Mouse (Mus musculus): Measurements from ENCODE around the gene Chst3. TPM values are rescaled to one million over a fixed set of nuclear protein-coding genes. Genes with fewer than 3 reads are reported as not detected.
"Not testable (repeated sequence)": the region's sequence is repeated elsewhere in the genome, so short reads cannot be mapped to it uniquely, and the experiment has no call there.

The Chst3 gene
- polyA plus RNA-seq, 1 experiment from 2014 or later, result 0.27 TPM

GRCm38 (mm10) chr10:60243941-60244340 is 24.9 kb upstream of the Chst3 start:
- Histone ChIP-seq H3K4me1 (ENCODE audit: control insufficient read depth, low read depth, low read length) (no peaks in the 10 kb centered on the region), H3K4me2 (ENCODE audit: low read depth, low read length) (no peak overlapping the region), H3K27ac (ENCODE audit: low read length) (no peak overlapping the region), H3K4me3 (ENCODE audit: low read depth, low read length) (no peak overlapping the region), H3K27me3 (ENCODE audit: control insufficient read depth, insufficient read depth, low read depth, low read length) (no peaks in the 10 kb centered on the region), H3K36me3 (ENCODE audit: control insufficient read depth, insufficient read depth) (no peaks in the 10 kb centered on the region), H3K9me3 (replicated peaks; ENCODE audit: control insufficient read depth, low read length) (no peaks in the 10 kb centered on the region), H3K9ac (ENCODE audit: low read depth, low read length) (no peak overlapping the region)
- no peak for ATAC-seq (ENCODE audit: low read depth)
- WGBS (ENCODE audit: insufficient replicate concordance), result 71% methylated on average over 5 of the region's 5 CpGs

- no peaks in the 10 kb centered on the region for H3K36me3 ChIP-seq (ENCODE audit: control insufficient read depth, insufficient read depth)
- no peaks in the 10 kb centered on the region for H3K9me3 ChIP-seq (replicated peaks; ENCODE audit: control insufficient read depth, low read length)
- ATAC-seq (ENCODE audit: low read depth), result no peak
- no peak overlapping the region for H3K27ac ChIP-seq (ENCODE audit: low read length)
- no peak overlapping the region for H3K9ac ChIP-seq (ENCODE audit: low read depth, low read length)
- no peaks in the 10 kb centered on the region for H3K27me3 ChIP-seq (ENCODE audit: control insufficient read depth, insufficient read depth, low read depth, low read length)
- no peak overlapping the region for H3K4me2 ChIP-seq (ENCODE audit: low read depth, low read length)
- 69% methylated on average over 6 of the region's 6 CpGs for WGBS (ENCODE audit: insufficient replicate concordance)
- H3K4me1 ChIP-seq (ENCODE audit: control insufficient read depth, low read depth, low read length), result no peaks in the 10 kb centered on the region
- H3K4me3 ChIP-seq (ENCODE audit: low read depth, low read length), result no peak overlapping the region
Observed at GRCm38 (mm10) chr10:60240416-60240815, 21.4 kb upstream of the Chst3 start.

GRCm38 (mm10) chr10:60237475-60238154 is 18.6 kb upstream of the Chst3 start:
- WGBS (ENCODE audit: insufficient replicate concordance), result 55% methylated on average over 10 of the region's 10 CpGs
- Histone ChIP-seq H3K9ac (ENCODE audit: low read depth, low read length) (no peak overlapping the region), H3K4me3 (ENCODE audit: low read depth, low read length) (no peak overlapping the region), H3K4me1 (ENCODE audit: control insufficient read depth, low read depth, low read length) (no peaks in the 10 kb centered on the region), H3K36me3 (ENCODE audit: control insufficient read depth, insufficient read depth) (no peaks in the 10 kb centered on the region), H3K27me3 (ENCODE audit: control insufficient read depth, insufficient read depth, low read depth, low read length) (no peaks in the 10 kb centered on the region), H3K4me2 (ENCODE audit: low read depth, low read length) (no peak overlapping the region), H3K27ac (ENCODE audit: low read length) (no peak overlapping the region), H3K9me3 (replicated peaks; ENCODE audit: control insufficient read depth, low read length) (no peaks in the 10 kb centered on the region)
- no peak for ATAC-seq (ENCODE audit: low read depth)

- not testable (repeated sequence) for H3K27me3 ChIP-seq (ENCODE audit: control insufficient read depth, insufficient read depth, low read depth, low read length); H3K27ac ChIP-seq (ENCODE audit: low read length); ATAC-seq (ENCODE audit: low read depth); H3K4me3 ChIP-seq (ENCODE audit: low read depth, low read length); H3K4me1 ChIP-seq (ENCODE audit: control insufficient read depth, low read depth, low read length); H3K9ac ChIP-seq (ENCODE audit: low read depth, low read length); H3K4me2 ChIP-seq (ENCODE audit: low read depth, low read length); H3K36me3 ChIP-seq (ENCODE audit: control insufficient read depth, insufficient read depth); H3K9me3 ChIP-seq (replicated peaks; ENCODE audit: control insufficient read depth, low read length)
- WGBS (ENCODE audit: insufficient replicate concordance), result 78% methylated on average over 6 of the region's 6 CpGs
Observed at GRCm38 (mm10) chr10:60235876-60236275, 16.8 kb upstream of the Chst3 start.

- no peaks in the 10 kb centered on the region for H3K27me3 ChIP-seq (ENCODE audit: control insufficient read depth, insufficient read depth, low read depth, low read length)
- H3K4me3 ChIP-seq (ENCODE audit: low read depth, low read length), result no peak overlapping the region
- WGBS (ENCODE audit: insufficient replicate concordance), result 54% methylated on average over 9 of the region's 9 CpGs
- no peak overlapping the region for H3K27ac ChIP-seq (ENCODE audit: low read length)
- H3K4me1 ChIP-seq (ENCODE audit: control insufficient read depth, low read depth, low read length), result no peaks in the 10 kb centered on the region
- no peaks in the 10 kb centered on the region for H3K9me3 ChIP-seq (replicated peaks; ENCODE audit: control insufficient read depth, low read length)
- H3K4me2 ChIP-seq (ENCODE audit: low read depth, low read length), result no peak overlapping the region
- ATAC-seq (ENCODE audit: low read depth), result no peak
- H3K36me3 ChIP-seq (ENCODE audit: control insufficient read depth, insufficient read depth), result no peaks in the 10 kb centered on the region
- H3K9ac ChIP-seq (ENCODE audit: low read depth, low read length), result no peak overlapping the region
Observed at GRCm38 (mm10) chr10:60234006-60234405, 14.9 kb upstream of the Chst3 start.

GRCm38 (mm10) chr10:60230321-60231088 is 11.4 kb upstream of the Chst3 start:
- no peak for ATAC-seq (ENCODE audit: low read depth)
- Histone ChIP-seq H3K4me1 (ENCODE audit: control insufficient read depth, low read depth, low read length) (no peaks in the 10 kb centered on the region), H3K27me3 (ENCODE audit: control insufficient read depth, insufficient read depth, low read depth, low read length) (no peaks in the 10 kb centered on the region), H3K27ac (ENCODE audit: low read length) (no peak overlapping the region), H3K9me3 (replicated peaks; ENCODE audit: control insufficient read depth, low read length) (no peaks in the 10 kb centered on the region), H3K4me2 (ENCODE audit: low read depth, low read length) (no peak overlapping the region), H3K4me3 (ENCODE audit: low read depth, low read length) (no peak overlapping the region), H3K36me3 (ENCODE audit: control insufficient read depth, insufficient read depth) (no peaks in the 10 kb centered on the region), H3K9ac (ENCODE audit: low read depth, low read length) (no peak overlapping the region)
- 57% methylated on average over 6 of the region's 6 CpGs for whole genome bisulfite sequencing (ENCODE audit: insufficient replicate concordance)

- Histone ChIP-seq H3K36me3 (ENCODE audit: control insufficient read depth, insufficient read depth) (no peaks in the 10 kb centered on the region), H3K4me1 (ENCODE audit: control insufficient read depth, low read depth, low read length) (no peaks in the 10 kb centered on the region), H3K27ac (ENCODE audit: low read length) (no peak overlapping the region), H3K4me2 (ENCODE audit: low read depth, low read length) (no peak overlapping the region), H3K9me3 (replicated peaks; ENCODE audit: control insufficient read depth, low read length) (no peaks in the 10 kb centered on the region), H3K9ac (ENCODE audit: low read depth, low read length) (no peak overlapping the region), H3K27me3 (ENCODE audit: control insufficient read depth, insufficient read depth, low read depth, low read length) (no peaks in the 10 kb centered on the region), H3K4me3 (ENCODE audit: low read depth, low read length) (no peak overlapping the region)
- 64% methylated on average over 6 of the region's 6 CpGs for WGBS (ENCODE audit: insufficient replicate concordance)
- ATAC-seq (ENCODE audit: low read depth), result no peak
Observed at GRCm38 (mm10) chr10:60229113-60229512, 10.1 kb upstream of the Chst3 start.

- H3K36me3 ChIP-seq (ENCODE audit: control insufficient read depth, insufficient read depth), result no peaks in the 10 kb centered on the region
- H3K4me1 ChIP-seq (ENCODE audit: control insufficient read depth, low read depth, low read length), result no peaks in the 10 kb centered on the region
- no peaks in the 10 kb centered on the region for H3K27me3 ChIP-seq (ENCODE audit: control insufficient read depth, insufficient read depth, low read depth, low read length)
- 43% methylated on average over 4 of the region's 4 CpGs for WGBS (ENCODE audit: insufficient replicate concordance)
- H3K4me3 ChIP-seq (ENCODE audit: low read depth, low read length), result no peak overlapping the region
- no peaks in the 10 kb centered on the region for H3K9me3 ChIP-seq (replicated peaks; ENCODE audit: control insufficient read depth, low read length)
- H3K4me2 ChIP-seq (ENCODE audit: low read depth, low read length), result no peak overlapping the region
- no peak for ATAC-seq (ENCODE audit: low read depth)
- no peak overlapping the region for H3K9ac ChIP-seq (ENCODE audit: low read depth, low read length)
- H3K27ac ChIP-seq (ENCODE audit: low read length), result no peak overlapping the region
Observed at GRCm38 (mm10) chr10:60227666-60228065, 8.6 kb upstream of the Chst3 start.

GRCm38 (mm10) chr10:60224601-60225000 is 5.5 kb upstream of the Chst3 start:
- H3K27me3 ChIP-seq (ENCODE audit: control insufficient read depth, insufficient read depth, low read depth, low read length), result peaks cover 9% of the 10 kb centered on the region
- H3K4me2 ChIP-seq (ENCODE audit: low read depth, low read length), result no peak overlapping the region
- H3K4me1 ChIP-seq (ENCODE audit: control insufficient read depth, low read depth, low read length), result no peaks in the 10 kb centered on the region
- ATAC-seq (ENCODE audit: low read depth), result no peak
- WGBS (ENCODE audit: insufficient replicate concordance), result 60% methylated on average over 2 of the region's 2 CpGs
- no peak overlapping the region for H3K27ac ChIP-seq (ENCODE audit: low read length)
- no peaks in the 10 kb centered on the region for H3K9me3 ChIP-seq (replicated peaks; ENCODE audit: control insufficient read depth, low read length)
- H3K4me3 ChIP-seq (ENCODE audit: low read depth, low read length), result no peak overlapping the region
- no peaks in the 10 kb centered on the region for H3K36me3 ChIP-seq (ENCODE audit: control insufficient read depth, insufficient read depth)
- H3K9ac ChIP-seq (ENCODE audit: low read depth, low read length), result no peak overlapping the region
